Mouse (Mus musculus) lung, embryonic 16.5 days (tissue): Measurements from ENCODE around the gene Tmem169. TPM values are rescaled to one million over a fixed set of nuclear protein-coding genes. Genes with fewer than 3 reads are reported as not detected.

Experiments used
- ATAC-seq: fragments of 200-750 bp; cut with Nextera tagmentation; 2 replicates; pipeline ENCODE4 v1.8.0; 2017; ENCODE audit warnings: low read depth, mild to moderate bottlenecking, moderate library complexity
- H3K27ac ChIP-seq: fragments of 300-500 bp; sonication (generic); 2 replicates; pipeline ENCODE4 v1.5.1; 2014; ENCODE audit warnings: mild to moderate bottlenecking, control low read depth, low read length
- H3K27me3 ChIP-seq: fragments of 300-500 bp; sonication (generic); 2 replicates; pipeline ENCODE4 v1.6.1; 2014; ENCODE audit warnings: low read depth, low read length, mixed read lengths; ENCODE audit not compliant: control insufficient read depth, insufficient read depth
- H3K36me3 ChIP-seq: fragments of 300-500 bp; sonication (generic); 2 replicates; pipeline ENCODE4 v1.6.1; 2014; ENCODE audit warnings: low read length; ENCODE audit not compliant: control insufficient read depth, insufficient read depth
- H3K4me1 ChIP-seq: fragments of 300-500 bp; sonication (generic); replicated peaks from 2 replicates; pipeline ENCODE4 v1.6.1; 2014; ENCODE audit warnings: low read length, mixed read lengths; ENCODE audit not compliant: control insufficient read depth, insufficient read depth
- H3K4me2 ChIP-seq: fragments of 300-500 bp; sonication (generic); 2 replicates; pipeline ENCODE4 v1.6.1; 2014; ENCODE audit warnings: low read depth, low read length, control low read depth
- H3K4me3 ChIP-seq: fragments of 300-500 bp; sonication (generic); 2 replicates; pipeline ENCODE4 v1.5.1; 2014; ENCODE audit warnings: mild to moderate bottlenecking, low read length, control low read depth
- H3K9ac ChIP-seq: fragments of 300-500 bp; sonication (generic); 2 replicates; pipeline ENCODE4 v1.6.1; 2014; ENCODE audit warnings: low read length, control low read depth
- H3K9me3 ChIP-seq: fragments of 300-500 bp; sonication (generic); 2 replicates; pipeline ENCODE4 v1.6.1; 2016; ENCODE audit warnings: low read length; ENCODE audit not compliant: control insufficient read depth
- WGBS: fragments of 180-500 bp; shearing (Covaris S2); extraction: QIAGEN DNeasy Blood & Tissue Kit; methylation state at CpG from one replicate; pipeline ENCODE4 v1.1.7; 2014; 5-methylcytosine and 5-hydroxymethylcytosine counted together
- polyA plus RNA-seq: library from polyadenylated mRNA; unstranded; fragments of >200 nt; fragmentation: Nextera tagmentation; extraction: Ambion mirVana; gene quantifications from 2 replicates; pipeline ENCODE4 v1.2.1, GENCODE M21; 2015

Gene Tmem169
- polyA plus RNA-seq, 1 experiment from 2014 or later, result 0.87 TPM

- no peak for ATAC-seq
- H3K4me2 ChIP-seq, result no peak overlapping the region
- peaks cover 8% of the 10 kb centered on the region for H3K36me3 ChIP-seq
- WGBS, result 91% methylated on average over 8 of the region's 8 CpGs
- H3K4me3 ChIP-seq, result no peak overlapping the region
- H3K27ac ChIP-seq, result no peak overlapping the region
- H3K27me3 ChIP-seq, result no peaks in the 10 kb centered on the region
- no peaks in the 10 kb centered on the region for H3K4me1 ChIP-seq
- H3K9me3 ChIP-seq, result no peaks in the 10 kb centered on the region
- H3K9ac ChIP-seq, result no peak overlapping the region
Measured at GRCm38 (mm10) chr1:72336780-72337179, 52.6 kb downstream of the Tmem169 start.

- H3K9me3 ChIP-seq, result no peaks in the 10 kb centered on the region
- H3K27ac ChIP-seq, result no peak overlapping the region
- H3K27me3 ChIP-seq, result no peaks in the 10 kb centered on the region
- H3K4me2 ChIP-seq, result no peak overlapping the region
- H3K4me1 ChIP-seq, result no peaks in the 10 kb centered on the region
- no peak overlapping the region for H3K9ac ChIP-seq
- peaks cover 8% of the 10 kb centered on the region for H3K36me3 ChIP-seq
- H3K4me3 ChIP-seq, result no peak overlapping the region
- ATAC-seq, result no peak
- 84% methylated on average over 5 of the region's 5 CpGs for WGBS
Measured at GRCm38 (mm10) chr1:72338341-72338740, 54.2 kb downstream of the Tmem169 start.

- H3K27ac ChIP-seq, result no peak overlapping the region
- WGBS, result 80% methylated on average over 6 of the region's 6 CpGs
- H3K4me3 ChIP-seq, result no peak overlapping the region
- peaks cover 2% of the 10 kb centered on the region; the same call in 1 of the 2 replicates for H3K36me3 ChIP-seq
- no peak for ATAC-seq
- no peaks in the 10 kb centered on the region for H3K4me1 ChIP-seq
- no peaks in the 10 kb centered on the region for H3K9me3 ChIP-seq
- H3K27me3 ChIP-seq, result no peaks in the 10 kb centered on the region
- H3K9ac ChIP-seq, result no peak overlapping the region
- no peak overlapping the region for H3K4me2 ChIP-seq
Measured at GRCm38 (mm10) chr1:72347873-72348272, 63.7 kb downstream of the Tmem169 start.

Other genes with a start within 250 kb of the Tmem169 start
- gene Mreg, start 72.1 kb upstream of the Tmem169 start, polyA plus RNA-seq, result 2.7 and 3.3 TPM in 2 replicates
- gene Pecr, start 55 bp upstream of the Tmem169 start, polyA plus RNA-seq, result 20.3 and 20.7 TPM in 2 replicates
- gene Xrcc5, start 23.1 kb downstream of the Tmem169 start, polyA plus RNA-seq, result 29.7 and 30.3 TPM in 2 replicates